Mouse (Mus musculus): Measurements from ENCODE around the gene Fcgrt.
"Not testable (repeated sequence)": the region's sequence is repeated elsewhere in the genome, so short reads cannot be mapped to it uniquely, and the experiment has no call there.

Fcgrt gene

DNA sequence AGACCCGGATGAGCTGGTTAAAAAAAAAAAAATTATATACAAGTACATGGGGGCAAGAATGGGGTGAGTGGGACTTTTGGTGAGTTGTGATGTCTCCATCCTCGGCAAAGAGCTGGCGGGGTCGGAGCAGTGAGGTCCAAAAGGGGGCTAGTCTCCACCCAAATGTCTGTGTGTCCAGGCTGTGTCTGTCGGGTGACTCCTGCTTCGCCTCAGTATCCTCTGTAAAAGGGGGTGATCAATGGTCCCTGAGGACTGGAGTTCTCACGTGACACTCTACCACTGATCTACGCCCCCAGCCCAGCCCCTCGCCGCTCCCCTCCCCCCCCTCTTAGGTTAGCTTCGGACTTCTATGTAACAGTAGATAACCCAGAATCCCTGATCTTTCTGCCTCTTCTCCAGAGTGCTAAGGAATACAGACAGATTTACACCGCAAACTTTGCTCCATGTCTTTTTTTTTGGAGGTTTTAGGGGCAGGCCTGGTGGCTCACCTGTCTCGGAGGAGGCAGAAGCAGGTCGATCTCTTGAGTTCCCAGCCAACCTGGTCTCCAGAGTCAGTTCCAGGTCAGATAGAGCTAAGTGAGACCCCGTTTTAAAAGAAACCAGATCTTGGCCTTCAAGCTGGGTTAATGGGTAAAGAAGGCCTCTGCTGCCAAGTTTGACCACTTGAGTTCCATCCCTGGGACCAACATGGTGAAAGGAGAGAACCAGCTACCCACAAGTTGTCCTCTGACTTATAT is 26.3 kb upstream of the Fcgrt start:
- no peak for DNase-seq (ENCODE audit: low spot score in 2 of 2)

DNA sequence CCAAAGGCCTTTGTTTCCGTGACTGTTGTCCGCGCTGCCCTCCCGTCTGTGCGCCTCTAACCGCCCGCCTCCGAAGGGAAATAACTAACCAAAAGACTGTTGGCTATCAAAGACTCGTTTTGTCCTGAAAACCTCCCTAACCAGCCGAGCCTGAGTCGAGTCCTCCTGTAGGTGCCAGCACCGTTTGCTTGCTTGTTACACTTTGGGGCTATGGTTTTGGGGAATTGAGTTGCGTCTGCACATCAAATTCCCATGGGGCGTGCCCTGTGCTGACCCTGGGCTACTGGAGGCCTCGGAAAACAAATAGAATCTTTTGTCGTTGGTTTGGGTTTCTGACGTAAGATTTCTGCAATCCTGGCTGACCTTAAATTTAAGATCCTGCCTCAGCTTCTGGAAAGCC is 25.7 kb upstream of the Fcgrt start:
- no peak for DNase-seq (ENCODE audit: low spot score in 2 of 2)

GRCm38 (mm10) chr7:45128624-45129246 is 25.1 kb upstream of the Fcgrt start, which contains the start of gene Rpl13a:
Gene Rpl13a, minus strand, starts transcription at chr7:45128761.
- peak; percentile 99 for DNase-seq (ENCODE audit: low spot score in 2 of 2)

GRCm38 (mm10) chr7:45127700-45128224 is 24.1 kb upstream of the Fcgrt start:
- DNase-seq (ENCODE audit: low spot score in 2 of 2), result no peak

DNA sequence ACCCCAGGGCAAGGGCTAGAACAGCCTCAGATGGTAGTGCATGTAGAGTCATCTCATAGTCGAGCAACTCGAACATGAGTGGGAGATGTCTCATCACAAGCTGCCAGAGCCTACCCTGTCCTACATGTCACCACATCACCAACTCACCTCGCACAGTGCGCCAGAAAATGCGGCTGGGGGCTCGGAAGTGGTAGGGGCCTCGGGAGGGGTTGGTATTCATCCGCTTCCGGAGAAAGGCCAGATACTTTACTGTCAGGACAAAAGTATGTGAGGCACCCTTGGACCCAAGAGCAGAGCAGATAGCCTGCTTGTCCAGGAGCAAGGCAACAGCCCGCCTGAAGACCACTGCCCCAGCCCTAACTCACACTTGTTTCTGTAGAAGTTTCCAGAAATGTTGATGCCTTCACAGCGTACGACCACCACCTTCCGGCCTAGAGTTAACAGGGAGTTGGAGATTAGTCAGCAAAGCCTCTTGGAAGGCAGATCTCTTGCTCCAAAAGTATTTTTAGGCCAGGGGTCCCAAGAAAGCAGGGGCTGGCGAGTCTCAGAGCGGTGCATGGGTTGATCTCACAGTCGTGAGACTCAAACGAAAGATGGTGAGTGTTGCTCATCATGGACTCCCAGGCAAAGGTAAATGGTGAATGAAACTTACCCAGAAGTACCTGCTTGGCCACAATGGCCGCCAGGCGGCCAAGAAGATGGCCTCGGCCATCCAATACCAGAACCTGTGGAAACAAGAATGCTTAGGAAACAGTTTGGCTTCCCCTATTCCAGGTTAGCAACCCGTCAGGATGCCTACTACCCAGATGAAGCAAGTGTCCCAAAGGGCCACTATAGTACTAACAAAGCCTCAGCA is 23.4 kb upstream of the Fcgrt start:
- no peak for DNase-seq (ENCODE audit: low spot score in 2 of 2)

GRCm38 (mm10) chr7:45126147-45126843 is 22.6 kb upstream of the Fcgrt start:
- DNase-seq (ENCODE audit: low spot score in 2 of 2), result no peak

DNA sequence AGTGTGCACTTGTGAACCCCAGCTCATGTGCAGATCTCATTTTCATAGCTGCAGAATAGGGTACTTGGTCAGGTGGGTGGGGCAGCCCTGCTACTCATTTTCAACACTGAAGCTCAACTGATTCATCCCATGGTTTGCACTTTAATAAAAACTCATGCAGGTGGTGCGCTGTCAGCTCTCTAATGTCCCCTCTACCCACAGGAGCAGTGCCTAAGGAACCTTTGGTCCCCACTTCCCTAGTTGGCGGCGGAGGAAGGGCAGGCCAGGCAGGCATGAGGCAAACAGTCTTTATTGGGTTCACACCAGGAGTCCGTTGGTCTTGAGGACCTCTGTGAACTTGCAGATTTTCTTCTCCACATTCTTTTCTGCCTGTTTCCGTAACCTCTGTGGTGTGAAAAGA is 22.0 kb upstream of the Fcgrt start:
- DNase-seq (ENCODE audit: low spot score in 2 of 2), result not testable (repeated sequence)

DNA sequence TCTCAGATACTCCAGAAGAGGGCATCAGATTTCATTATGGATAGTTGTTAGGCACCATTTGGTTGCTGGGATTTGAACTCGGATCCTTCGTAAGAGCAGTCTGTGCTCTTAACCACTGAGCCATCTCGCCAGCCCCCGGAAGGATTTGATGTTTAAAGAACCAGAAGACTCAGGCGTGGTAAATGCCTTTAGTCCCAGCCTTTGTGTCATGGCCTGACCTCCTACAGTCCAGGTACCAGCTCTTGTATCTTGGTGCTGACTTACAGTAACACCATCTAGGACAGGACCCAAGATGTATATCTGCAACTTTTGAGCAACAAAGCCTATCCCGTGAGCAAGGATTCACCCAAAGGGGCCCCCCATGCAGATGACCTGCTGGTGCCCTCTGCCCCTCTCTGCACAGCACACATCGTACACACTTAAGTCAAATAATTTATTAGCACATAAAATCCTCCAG is 21.5 kb upstream of the Fcgrt start:
- no peak for DNase-seq (ENCODE audit: low spot score in 2 of 2)

DNA sequence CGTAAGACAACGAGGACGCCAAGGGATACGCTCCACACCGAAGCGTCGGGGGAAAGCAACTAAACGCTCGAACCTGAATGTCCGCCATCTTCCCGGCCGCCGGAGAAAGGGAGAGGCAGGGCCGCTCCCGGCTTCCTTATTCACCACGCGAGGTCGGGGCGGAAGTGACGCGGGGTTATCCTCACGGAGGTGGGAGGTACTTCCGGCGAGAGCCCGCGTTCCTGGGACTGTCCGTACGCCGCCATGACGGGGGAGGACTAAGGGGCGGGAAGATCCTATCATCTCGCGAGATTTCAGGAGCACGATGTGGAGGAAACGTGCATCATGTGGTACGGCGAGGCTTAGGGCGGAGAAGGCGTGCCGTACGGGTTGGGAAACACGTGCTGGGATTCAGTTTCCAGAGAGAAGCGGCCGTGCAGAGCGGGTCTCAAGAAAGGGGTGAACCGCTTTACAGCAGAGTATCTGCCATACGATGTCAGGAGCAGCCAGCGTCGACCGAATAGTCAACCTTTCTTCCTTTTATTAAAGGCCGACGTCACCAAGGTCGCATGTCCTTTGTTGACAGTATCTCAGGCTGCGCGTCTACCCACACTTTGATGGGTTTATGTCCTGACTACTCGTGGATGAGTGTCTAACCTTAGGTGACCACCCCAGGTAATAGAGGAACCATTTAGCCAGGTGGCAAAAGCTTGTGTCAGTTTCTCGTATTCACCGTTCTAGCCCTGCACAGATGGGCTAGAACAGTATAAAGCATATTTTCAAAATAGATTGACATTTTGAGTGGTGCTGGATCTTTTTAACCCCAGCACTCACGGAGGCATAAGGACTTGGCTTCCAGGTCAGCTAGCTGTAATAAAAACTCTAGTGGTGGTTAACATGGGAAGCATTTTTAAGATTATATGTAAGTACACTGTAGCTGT is 20.8 kb upstream of the Fcgrt start, which contains the start of gene Rps11:
TSS of gene Rps11 (minus strand) at position 216 of the 920 bp plus-strand sequence.
- peak; percentile 98 for DNase-seq (ENCODE audit: low spot score in 2 of 2)

DNA sequence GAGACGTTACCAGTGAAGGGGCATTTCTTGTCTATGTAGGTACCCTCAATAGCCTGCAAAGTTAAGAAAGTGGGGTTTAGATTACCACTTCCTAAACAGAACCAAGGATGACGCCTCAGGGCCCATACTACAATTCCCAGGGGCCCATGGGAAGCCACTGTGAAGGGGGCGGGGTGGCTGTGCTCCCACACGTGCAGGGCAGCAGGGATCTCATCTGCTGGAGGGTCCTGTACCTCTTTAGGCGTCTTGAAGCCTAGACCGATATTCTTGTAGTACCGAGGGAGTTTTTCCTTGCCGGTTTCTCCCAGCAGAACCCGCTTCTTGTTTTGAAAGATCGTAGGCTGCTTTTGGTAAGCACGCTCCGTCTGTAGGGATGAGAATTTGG is 19.5 kb upstream of the Fcgrt start:
- no peak for DNase-seq (ENCODE audit: low spot score in 2 of 2)

DNA sequence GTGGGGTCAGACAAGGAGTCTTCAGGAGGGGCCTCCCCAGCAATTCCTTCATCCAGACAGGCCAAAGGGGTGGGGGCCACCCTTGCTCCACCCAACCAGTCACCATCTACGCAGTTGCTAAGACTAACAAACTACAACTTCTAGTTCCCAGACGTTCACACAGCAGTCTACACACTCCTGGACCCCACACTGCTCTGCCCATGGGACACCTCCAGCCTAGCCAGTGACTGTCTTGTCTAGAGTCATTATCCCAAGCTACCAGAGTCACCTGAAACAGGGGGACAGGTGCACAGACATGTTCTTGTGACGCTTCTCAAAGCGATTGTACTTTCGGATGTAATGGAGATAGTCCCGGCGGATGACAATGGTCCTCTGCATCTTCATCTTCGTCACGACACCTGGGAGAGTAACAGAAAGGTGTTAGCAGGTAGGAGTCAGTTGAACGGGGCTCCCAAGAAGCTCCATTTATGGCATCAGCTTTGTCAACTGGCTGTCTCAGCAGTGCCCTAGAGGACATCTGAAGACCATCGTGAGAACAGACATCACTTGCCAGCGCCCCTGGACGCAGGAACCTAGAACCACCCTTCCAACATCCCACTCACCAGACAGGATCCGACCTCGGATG is 19.0 kb upstream of the Fcgrt start:
- DNase-seq (ENCODE audit: low spot score in 2 of 2), result no peak

- DNase-seq (ENCODE audit: low spot score in 2 of 2), result no peak
These were observed 18.3 kb upstream of the Fcgrt start for GRCm38 (mm10) chr7:45121966-45122365.

- no peak for DNase-seq (ENCODE audit: low spot score in 2 of 2)
These were observed 17.8 kb upstream of the Fcgrt start for GRCm38 (mm10) chr7:45121404-45121803.

- no peak for DNase-seq (ENCODE audit: low spot score in 2 of 2)
These were observed 16.4 kb upstream of the Fcgrt start for GRCm38 (mm10) chr7:45119780-45120709.

DNA sequence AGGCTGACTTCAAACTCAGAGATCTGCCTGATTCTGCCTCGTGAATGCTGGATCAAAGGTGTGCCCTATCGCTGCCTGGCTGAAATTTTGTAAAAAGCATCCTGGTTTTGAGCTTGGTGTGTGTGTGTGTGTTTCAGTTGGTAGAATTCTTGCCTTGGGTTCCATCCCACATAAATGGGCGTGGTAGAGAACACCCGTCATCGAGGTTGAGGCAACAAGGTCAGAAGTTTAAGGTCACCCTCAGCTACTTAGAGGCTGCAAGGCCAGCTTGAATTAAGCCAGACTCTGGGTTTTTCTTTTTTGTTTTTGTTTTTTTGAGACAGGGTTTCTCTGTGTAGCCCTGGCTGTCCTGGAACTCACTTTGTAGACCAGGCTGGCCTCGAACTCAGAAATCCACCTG is 14.7 kb upstream of the Fcgrt start:
- DNase-seq (ENCODE audit: low spot score in 2 of 2), result no peak

GRCm38 (mm10) chr7:45117566-45117965 is 13.9 kb upstream of the Fcgrt start:
- DNase-seq (ENCODE audit: low spot score in 2 of 2), result no peak

DNA sequence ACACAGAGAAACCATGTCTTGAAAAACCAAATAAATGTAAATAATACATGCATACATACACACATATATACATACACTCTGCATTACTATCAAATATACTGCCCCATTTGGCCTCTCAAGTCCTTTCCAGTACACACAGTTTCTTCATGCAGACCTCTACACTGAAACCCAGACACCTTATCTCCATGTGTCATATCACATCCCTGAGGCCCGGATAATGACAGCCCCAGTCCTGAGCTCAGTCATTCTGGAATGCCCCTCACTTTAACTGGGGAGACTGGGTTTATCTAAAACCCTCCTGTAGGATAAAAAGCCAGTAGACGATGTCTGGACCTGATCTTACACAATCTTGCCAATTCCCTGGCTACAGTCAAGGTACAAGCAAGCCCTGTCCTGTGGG is 9.8 kb upstream of the Fcgrt start:
- DNase-seq (ENCODE audit: low spot score in 2 of 2), result no peak

GRCm38 (mm10) chr7:45112529-45112928 is 8.9 kb upstream of the Fcgrt start:
- no peak for DNase-seq (ENCODE audit: low spot score in 2 of 2)

- no peak for DNase-seq (ENCODE audit: low spot score in 2 of 2)
These were observed 8.3 kb upstream of the Fcgrt start for GRCm38 (mm10) chr7:45111940-45112339.

Measured in frontal cortex, postnatal 14 days (tissue).